Mouse (Mus musculus): ENCODE results near the gene Nxph4.
A peak's percentile ranks its signal among the peaks of the same experiment; 100 is the strongest.

DNA sequence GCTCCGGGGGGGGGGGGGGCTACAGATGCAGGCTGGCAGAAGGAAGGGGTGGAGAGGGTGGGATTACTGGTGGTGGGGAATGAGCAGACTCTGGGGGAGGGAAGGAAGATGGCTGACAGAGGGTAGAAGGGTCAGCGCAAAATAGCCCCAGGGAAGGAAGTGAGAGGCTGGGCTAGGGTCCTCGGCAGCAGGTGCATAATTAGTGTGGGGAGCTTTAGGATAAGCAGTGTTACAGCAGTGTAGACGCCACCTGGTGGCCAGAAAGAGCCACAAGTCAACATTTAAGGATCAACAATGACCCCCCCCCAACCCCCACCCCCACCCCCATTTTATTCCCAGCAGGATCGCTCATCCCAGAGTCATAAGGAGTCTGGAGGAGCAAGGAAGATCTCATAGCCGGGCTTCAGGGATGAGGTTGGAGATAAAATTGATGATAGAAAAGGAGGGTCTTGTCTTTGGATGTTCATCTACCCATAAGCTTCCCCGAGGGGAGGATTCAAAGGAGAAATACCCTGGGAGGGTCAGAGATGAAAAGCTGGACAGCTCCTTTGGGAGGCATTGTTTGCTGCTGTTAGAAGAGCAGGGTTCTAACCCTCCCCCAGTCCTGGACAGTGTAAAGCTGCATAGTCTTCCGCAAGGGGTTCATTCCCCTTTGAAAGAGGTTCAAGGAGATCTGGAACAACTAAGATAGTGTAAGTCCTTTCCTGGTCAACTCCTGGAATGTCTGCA, 2.4 kb upstream of the Nxph4 start:
- TF ChIP-seq POLR2A (IDR thresholded peaks at IDR 0.05; ENCODE audit: borderline replicate concordance, low read depth, low read length), result no peak
- TF ChIP-seq CTCF (IDR thresholded peaks at IDR 0.05; ENCODE audit: low read depth, low read length), result peak; percentile 70

All from bone marrow macrophage, adult 2 months (primary cell).